Mouse (Mus musculus): ENCODE measurements around the gene Wars.
A peak's percentile ranks its signal among the peaks of the same experiment; 100 is the strongest.
"Not testable (repeated sequence)": the region's sequence is repeated elsewhere in the genome, so short reads cannot be mapped to it uniquely, and the experiment has no call there.

Gene Wars

GRCm38 (mm10) chr12:108856186-108856585 is 37.8 kb downstream of the Wars start:
- DNase-seq (ENCODE audit: low spot score), result no peak

- no peak for DNase-seq (ENCODE audit: low spot score)
These were observed 38.9 kb downstream of the Wars start for GRCm38 (mm10) chr12:108855081-108855480.

- no peak for DNase-seq (ENCODE audit: low spot score)
These were observed 41.2 kb downstream of the Wars start for GRCm38 (mm10) chr12:108852822-108853221.

GRCm38 (mm10) chr12:108850886-108851285 is 43.1 kb downstream of the Wars start:
- DNase-seq (ENCODE audit: low spot score), result no peak

- no peak for DNase-seq (ENCODE audit: low spot score)
These were observed 43.8 kb downstream of the Wars start for GRCm38 (mm10) chr12:108850129-108850528.

GRCm38 (mm10) chr12:108849488-108850022 is 44.4 kb downstream of the Wars start:
- DNase-seq (ENCODE audit: low spot score), result no peak

- not testable (repeated sequence) for DNase-seq (ENCODE audit: low spot score)
These were observed 45.9 kb downstream of the Wars start for GRCm38 (mm10) chr12:108848033-108848432.

- DNase-seq (ENCODE audit: low spot score), result no peak
These were observed 51.3 kb downstream of the Wars start for GRCm38 (mm10) chr12:108842663-108843062.

GRCm38 (mm10) chr12:108841181-108841580 is 52.8 kb downstream of the Wars start:
- peak; percentile 34 for DNase-seq (ENCODE audit: low spot score)

- DNase-seq (ENCODE audit: low spot score), result no peak
These were observed 57.3 kb downstream of the Wars start for GRCm38 (mm10) chr12:108836722-108837121.

GRCm38 (mm10) chr12:108835840-108836409 is 58.0 kb downstream of the Wars start, which contains the start of the genes Slc25a29 and Slc25a47:
Gene Slc25a29, minus strand, starts transcription at chr12:108835883.
Gene Slc25a47, plus strand, starts transcription at chr12:108836046.
- DNase-seq (ENCODE audit: low spot score), result peak; percentile 97

GRCm38 (mm10) chr12:108835208-108835839 is 58.6 kb downstream of the Wars start:
- no peak for DNase-seq (ENCODE audit: low spot score)

GRCm38 (mm10) chr12:108834786-108835185 is 59.2 kb downstream of the Wars start:
- no peak for DNase-seq (ENCODE audit: low spot score)

GRCm38 (mm10) chr12:108834337-108834736 is 59.6 kb downstream of the Wars start:
- DNase-seq (ENCODE audit: low spot score), result no peak

- DNase-seq (ENCODE audit: low spot score), result no peak
These were observed 60.6 kb downstream of the Wars start for GRCm38 (mm10) chr12:108833408-108833807.

GRCm38 (mm10) chr12:108832851-108833250 is 61.1 kb downstream of the Wars start:
- no peak for DNase-seq (ENCODE audit: low spot score)

GRCm38 (mm10) chr12:108831966-108832643 is 61.9 kb downstream of the Wars start:
- peak; percentile 63 for DNase-seq (ENCODE audit: low spot score)

GRCm38 (mm10) chr12:108830358-108830757 is 63.6 kb downstream of the Wars start:
- no peak for DNase-seq (ENCODE audit: low spot score)

GRCm38 (mm10) chr12:108829636-108830035 is 64.3 kb downstream of the Wars start:
- no peak for DNase-seq (ENCODE audit: low spot score)

GRCm38 (mm10) chr12:108827641-108828040 is 66.3 kb downstream of the Wars start:
- DNase-seq (ENCODE audit: low spot score), result no peak

- no peak for DNase-seq (ENCODE audit: low spot score)
These were observed 66.9 kb downstream of the Wars start for GRCm38 (mm10) chr12:108826958-108827535.

- DNase-seq (ENCODE audit: low spot score), result no peak
These were observed 67.6 kb downstream of the Wars start for GRCm38 (mm10) chr12:108826282-108826957.
